Mouse (Mus musculus): ENCODE results near the gene Zbtb8os. TPM values are rescaled to one million over a fixed set of nuclear protein-coding genes. Genes with fewer than 3 reads are reported as not detected.
"Not testable (repeated sequence)": the region's sequence is repeated elsewhere in the genome, so short reads cannot be mapped to it uniquely, and the experiment has no call there.

Gene Zbtb8os
- total RNA-seq, 2 experiments from 2014 or later, result 24.8 to 28.9 TPM

DNA sequence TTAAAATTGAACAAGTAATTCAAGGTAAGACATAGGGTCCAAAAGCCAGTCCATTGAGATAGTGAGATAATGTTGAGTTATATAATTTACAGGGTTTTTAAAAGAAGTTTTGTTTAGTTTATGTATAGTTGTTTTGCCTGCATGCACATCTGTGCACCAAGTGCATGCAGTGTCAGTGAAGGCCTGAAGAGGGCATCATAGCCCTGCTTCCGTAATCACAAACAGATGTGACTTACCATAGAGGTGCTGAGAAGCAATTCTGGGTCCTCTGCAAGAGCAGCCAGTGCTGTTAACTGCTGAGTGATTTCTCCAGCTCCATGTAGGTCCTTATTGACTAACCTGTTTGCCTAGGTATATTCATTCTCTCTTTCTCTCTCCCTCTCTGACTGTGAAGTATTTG, 6.4 kb downstream of the Zbtb8os start:
- no peak overlapping the region for H3K27ac ChIP-seq
- peak; percentile 38; the same call in 1 of the 2 replicates for TF ChIP-seq CTCF (IDR thresholded peaks at IDR 0.05)
- intact Hi-C loops (cut with DNase I), result no loop called here

DNA sequence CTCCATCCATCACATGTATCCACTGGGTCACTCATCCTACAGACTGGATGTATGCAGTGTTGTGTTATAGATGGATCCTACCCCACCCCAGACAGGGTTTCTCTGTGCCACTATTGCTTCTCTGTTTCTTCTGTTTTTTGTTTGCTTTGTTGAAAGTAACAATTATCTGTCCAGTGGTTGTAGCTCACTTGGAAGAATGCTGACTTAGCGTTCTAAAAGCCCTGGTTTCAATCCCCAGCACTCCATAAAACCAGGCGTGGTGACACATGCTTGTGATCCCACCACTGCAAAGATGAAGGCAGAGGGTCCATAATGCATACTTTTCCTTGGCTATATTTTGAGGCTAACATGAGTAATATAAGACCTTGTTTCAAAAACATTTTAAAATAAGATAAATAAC, 7.2 kb downstream of the Zbtb8os start:
- intact Hi-C loops (cut with DNase I), result no loop called here
- no peak overlapping the region for H3K27ac ChIP-seq
- no peak for TF ChIP-seq CTCF (IDR thresholded peaks at IDR 0.05)
- DNase-seq, result no peak
- no peak overlapping the region for H3K4me3 ChIP-seq

More for the DNA sequence above, 6.4 kb downstream of the Zbtb8os start:
- DNase-seq, result no peak
- no peak overlapping the region for H3K4me3 ChIP-seq

DNA sequence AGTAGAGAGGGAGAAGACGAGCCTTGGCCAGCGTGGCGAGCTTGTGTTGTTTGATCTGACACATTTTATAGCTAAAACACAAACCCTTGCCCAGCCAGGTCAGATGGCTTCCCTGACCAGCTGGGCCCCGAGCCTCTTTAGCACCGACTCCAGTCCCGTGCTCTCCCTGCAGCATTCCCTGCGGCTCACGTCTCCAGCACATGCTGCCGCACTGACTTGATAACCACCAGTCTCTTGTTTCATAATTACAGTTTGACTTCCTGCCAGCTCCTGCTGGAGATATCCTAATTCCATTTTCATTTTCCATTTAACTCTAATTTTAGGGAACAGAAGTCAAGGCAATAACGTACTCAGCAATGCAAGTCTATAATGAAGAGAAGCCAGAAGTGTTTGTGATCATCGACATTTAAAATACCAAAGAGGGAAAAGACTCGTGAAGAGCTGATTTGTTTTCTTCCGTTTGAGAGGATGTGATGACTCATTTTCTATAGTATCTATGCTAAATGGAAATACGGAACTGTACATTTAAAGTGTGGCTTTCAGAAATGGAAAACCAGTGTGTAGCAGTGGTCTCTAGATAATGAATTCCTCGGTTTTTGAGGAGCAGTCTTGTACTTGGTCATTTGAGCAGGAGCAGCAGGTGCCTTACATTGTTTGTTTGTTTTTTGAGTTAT, 11.1 kb downstream of the Zbtb8os start:
- Histone ChIP-seq H3K27ac (no peak overlapping the region), H3K4me3 (no peak overlapping the region)
- DNase-seq, result no peak
- intact Hi-C loops (cut with DNase I), result no loop called here
- no peak for TF ChIP-seq CTCF (IDR thresholded peaks at IDR 0.05)

DNA sequence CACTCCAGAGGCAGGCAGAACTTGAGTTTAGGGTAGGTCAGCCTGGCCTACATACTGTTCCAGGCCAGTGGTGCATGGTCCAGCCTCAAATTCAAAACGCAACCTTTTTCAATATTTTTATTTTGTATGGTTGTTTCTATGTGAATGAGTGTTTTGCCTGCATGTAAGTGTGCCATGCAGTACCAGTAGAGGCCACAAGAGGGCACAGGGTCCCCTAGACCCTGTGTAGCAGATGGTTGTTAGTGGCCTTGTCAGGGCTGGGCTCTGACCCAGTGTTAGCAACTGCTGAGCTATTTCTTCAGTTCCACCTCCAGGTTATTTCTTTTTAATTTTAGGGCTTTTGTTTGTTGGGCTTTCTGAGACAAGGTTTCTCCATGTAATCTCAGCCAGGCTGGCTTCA, 15.1 kb downstream of the Zbtb8os start:
- no peak overlapping the region for H3K4me3 ChIP-seq
- no peak overlapping the region for H3K27ac ChIP-seq
- peak; percentile 94 for TF ChIP-seq CTCF (IDR thresholded peaks at IDR 0.05)
- intact Hi-C loops (cut with DNase I), result loop anchor here (1.0 kb wide), 2 partner anchors 101 to 105 kb away; no protein-coding TSS in a partner anchor
- DNase-seq, result peak; percentile 81

DNA sequence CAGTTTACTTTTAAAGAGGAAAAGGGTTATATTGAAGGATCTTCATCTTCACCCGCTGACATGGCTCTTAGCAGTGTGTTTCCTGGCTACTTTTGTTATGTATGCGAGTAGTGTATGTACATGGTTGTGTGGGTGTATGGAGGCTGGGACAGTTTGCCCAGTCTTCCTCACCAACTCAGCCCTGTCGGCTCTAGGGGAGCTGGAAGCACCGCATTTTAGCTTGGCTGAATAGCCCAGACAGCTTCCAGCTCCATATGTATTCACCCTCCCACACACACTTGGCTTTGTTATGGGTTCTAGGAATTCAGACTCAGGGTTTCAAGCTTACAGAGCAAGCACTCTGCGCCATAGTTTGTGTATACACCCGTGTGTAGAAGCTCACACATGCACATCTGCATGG, 15.6 kb downstream of the Zbtb8os start:
- Histone ChIP-seq H3K27ac (no peak overlapping the region), H3K4me3 (no peak overlapping the region)
- no peak for DNase-seq
- intact Hi-C loops (cut with DNase I), result loop anchor here (1.0 kb wide), 1 partner anchor 100 kb away; no protein-coding TSS in a partner anchor
- no peak for TF ChIP-seq CTCF (IDR thresholded peaks at IDR 0.05)

DNA sequence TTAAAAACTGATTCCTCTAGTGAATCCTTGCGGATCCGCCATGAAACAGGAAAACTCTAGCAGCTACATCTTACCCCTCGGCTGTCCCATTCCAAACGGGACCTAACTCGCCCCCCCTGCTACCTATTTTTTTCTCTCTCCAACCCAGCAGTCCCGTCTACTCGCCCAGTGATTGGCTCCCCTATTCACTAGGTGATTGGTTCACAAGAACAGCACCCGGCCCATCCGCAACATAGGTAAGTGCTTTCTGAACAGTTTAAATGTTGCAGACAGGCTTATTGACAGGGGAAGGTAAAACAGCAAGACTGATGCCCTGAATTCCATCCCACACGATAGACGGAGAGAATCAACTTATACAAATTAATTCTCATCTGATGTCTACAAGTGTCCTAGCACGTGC, 17.7 kb downstream of the Zbtb8os start:
- intact Hi-C loops (cut with DNase I), result no loop called here
- no peak for TF ChIP-seq CTCF (IDR thresholded peaks at IDR 0.05)
- DNase-seq, result no peak
- Histone ChIP-seq H3K27ac (no peak overlapping the region), H3K4me3 (no peak overlapping the region)

DNA sequence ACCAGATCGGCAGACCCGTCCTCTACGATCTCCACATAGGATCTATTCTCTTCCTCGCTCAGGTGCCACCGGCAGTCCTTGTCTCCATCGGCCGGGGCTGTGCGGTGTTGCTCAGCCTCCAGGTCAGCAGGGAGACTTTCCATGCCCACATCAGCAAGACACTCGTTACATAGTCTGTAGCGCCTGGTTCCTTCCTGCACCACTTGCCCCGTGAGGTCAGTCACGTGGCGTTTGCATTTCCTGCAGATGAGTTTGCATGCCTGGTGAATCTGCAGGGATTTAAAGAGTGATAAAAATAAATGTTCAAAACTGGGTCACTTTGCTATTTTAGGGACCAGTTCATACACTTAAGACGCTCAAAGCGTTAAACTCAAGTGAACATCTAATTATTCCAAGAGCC, 18.7 kb downstream of the Zbtb8os start:
- peak; percentile 22 for DNase-seq
- peak overlapping the region; percentile 46 for H3K4me3 ChIP-seq
- intact Hi-C loops (cut with DNase I), result no loop called here
- TF ChIP-seq CTCF (IDR thresholded peaks at IDR 0.05), result no peak
- H3K27ac ChIP-seq, result 0 out of 2 replicates have a peak overlapping the region, but pooled peaks have one; percentile 12

DNA sequence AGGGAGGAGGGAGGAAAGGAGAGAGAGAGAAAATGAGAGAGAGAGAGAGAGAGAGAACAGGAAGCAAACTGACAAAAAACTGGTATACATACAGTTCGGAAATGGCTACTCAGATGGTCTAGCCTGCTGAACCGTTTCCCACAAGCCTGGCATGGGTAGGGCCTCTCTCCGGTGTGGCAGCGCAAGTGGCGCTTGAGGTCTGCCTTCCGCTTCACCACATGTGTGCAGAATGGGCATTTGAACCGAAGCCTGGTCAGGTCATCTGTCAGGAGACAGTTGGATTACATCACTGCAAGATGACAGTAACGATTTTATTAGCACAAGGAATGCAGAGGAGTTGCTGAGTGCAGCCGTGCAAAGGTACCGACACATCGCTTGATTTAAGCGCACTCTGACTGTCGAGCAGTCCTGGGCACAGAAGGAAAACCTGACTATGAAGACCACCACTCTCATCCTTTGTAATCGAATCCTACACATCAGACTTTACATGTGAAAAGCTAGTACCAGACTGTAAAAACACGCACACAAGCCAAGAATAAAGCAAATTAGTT, 22.2 kb downstream of the Zbtb8os start:
- Histone ChIP-seq H3K4me3 (no peak overlapping the region), H3K27ac (no peak overlapping the region)
- TF ChIP-seq CTCF (IDR thresholded peaks at IDR 0.05), result no peak
- no peak for DNase-seq
- intact Hi-C loops (cut with DNase I), result no loop called here

DNA sequence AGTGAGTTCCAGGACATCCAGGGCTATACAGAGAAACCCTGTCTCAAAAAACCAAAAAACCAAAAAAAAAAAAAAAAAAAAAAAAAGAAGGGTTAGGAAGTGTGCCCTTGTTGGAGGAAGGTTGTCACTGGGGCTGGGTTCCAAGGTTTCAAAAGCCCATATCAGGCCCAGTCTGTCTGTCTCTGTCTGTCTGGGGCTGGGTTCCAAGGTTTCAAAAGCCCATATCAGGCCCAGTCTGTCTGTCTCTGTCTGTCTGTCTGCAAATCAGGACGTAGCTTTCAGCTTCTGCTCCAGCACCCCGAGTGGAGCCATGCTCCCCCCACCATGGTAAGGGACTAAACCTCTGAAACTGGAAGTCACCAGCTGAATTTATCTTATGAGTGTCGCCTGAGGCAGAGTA, 26.7 kb downstream of the Zbtb8os start:
- H3K4me3 ChIP-seq; intact Hi-C loops (cut with DNase I): not testable (repeated sequence)

DNA sequence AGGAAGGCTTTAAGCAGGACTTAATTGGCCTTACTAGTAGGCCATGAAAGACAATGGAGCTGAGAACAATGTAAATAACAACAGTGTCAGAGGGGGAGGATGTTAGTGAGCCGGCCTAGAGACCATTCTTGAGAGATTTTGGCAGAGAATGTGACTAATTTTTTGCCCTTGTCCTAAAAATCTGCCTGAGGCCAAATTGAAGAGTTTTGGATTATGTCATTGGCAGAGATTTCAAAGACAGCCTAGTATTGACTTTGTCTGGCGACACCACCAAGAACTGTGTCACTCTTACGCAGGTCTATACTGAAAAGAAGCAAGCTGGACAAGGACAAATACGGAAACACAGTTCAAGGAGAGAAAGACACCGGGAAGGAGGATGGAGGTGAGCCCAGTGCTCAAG, 27.3 kb downstream of the Zbtb8os start:
- intact Hi-C loops (cut with DNase I), result no loop called here

More for the DNA sequence above, 26.7 kb downstream of the Zbtb8os start:
- not testable (repeated sequence) for DNase-seq, H3K27ac ChIP-seq

DNA sequence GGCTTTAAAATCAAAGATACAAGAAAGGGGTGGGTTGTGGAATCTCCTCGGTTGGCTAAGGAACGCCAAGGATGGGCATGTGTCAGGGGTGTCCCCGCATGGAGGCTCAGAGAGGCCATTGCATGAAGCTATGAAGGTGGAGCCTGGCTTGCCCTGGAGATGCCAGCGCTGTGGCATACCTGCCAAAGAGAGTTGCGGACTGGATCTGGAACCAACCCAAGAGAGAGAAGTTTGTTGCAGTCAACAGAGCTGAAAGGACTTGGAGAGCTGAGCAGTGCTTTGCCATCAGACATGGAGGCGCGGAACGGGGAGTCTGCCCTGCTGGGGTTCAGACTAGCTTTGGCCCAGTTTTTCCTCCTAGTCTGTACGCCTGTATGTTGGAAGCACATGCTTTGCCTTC, 28.0 kb downstream of the Zbtb8os start:
- no peak for DNase-seq
- TF ChIP-seq CTCF (IDR thresholded peaks at IDR 0.05), result no peak

More for the DNA sequence above, 27.3 kb downstream of the Zbtb8os start:
- Histone ChIP-seq H3K4me3 (no peak overlapping the region), H3K27ac (no peak overlapping the region)
- no peak for TF ChIP-seq CTCF (IDR thresholded peaks at IDR 0.05)
- DNase-seq, result no peak

DNA sequence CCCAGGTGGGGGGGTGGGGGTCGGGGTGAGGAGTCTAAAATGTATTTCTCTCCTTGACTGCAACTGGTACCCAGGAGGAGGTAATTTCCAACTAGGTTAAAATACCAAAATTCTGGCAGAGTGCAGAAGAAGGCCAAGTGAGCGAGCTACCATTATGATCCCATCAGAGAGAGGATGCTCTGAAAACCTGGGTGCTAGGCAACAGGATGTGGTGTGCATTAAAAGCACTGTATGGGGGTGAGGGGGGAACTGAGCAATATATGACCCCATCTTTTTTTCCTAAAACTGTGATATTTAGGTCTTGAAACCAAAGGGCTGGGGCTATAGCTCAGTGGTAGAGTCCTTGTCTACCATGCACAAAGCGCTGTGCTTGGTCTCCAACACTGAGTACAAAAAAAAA, 28.9 kb downstream of the Zbtb8os start:
- Histone ChIP-seq H3K27ac (no peak overlapping the region), H3K4me3 (no peak overlapping the region)
- TF ChIP-seq CTCF (IDR thresholded peaks at IDR 0.05), result no peak
- intact Hi-C loops (cut with DNase I), result no loop called here
- DNase-seq, result no peak

More for the DNA sequence above, 28.0 kb downstream of the Zbtb8os start:
- no peak overlapping the region for H3K27ac ChIP-seq
- intact Hi-C loops (cut with DNase I), result no loop called here
- H3K4me3 ChIP-seq, result no peak overlapping the region

DNA sequence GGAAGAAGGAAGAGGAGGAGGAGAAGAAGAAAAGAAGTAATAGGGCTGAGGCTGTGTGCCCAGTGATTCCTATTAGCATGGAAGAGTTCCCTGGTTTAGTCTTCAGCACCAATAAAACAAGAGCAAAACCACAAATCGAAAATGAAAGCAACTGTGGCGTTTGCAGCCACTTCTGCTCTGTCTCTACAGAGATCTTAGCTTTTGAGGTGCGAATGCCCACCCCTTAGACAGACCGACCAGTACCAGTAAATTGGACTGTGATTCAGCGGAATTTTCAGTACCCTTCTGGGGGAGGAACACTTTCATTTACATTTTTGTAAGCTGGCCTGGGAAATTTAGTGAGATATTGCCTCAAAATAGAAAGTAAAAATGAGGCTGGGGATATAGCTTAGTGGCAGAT, 29.7 kb downstream of the Zbtb8os start:
- Histone ChIP-seq H3K27ac (peak overlapping the region; percentile 41; the same call in 1 of the 2 replicates), H3K4me3 (peak overlapping the region; percentile 37)
- no peak for DNase-seq
- TF ChIP-seq CTCF (IDR thresholded peaks at IDR 0.05), result no peak
- intact Hi-C loops (cut with DNase I), result no loop called here

DNA sequence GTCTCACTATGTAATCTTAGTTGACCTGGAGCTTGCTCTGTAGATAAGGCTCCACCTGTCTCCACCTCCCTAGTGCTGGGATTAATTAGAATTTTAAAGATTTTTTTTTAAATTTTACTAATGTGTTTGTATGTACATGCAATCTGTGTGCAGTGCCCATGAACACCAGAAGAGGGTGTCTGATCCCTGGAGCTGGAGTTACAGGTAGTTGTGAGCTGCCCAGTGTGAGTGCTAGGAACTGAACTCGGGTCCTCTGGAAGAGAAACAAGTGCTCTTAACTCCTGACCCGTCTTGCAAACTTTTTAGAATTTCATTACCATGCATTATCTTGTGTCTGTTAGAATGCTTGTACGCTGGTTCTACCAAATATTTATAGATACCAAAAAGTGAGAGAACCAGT, 35.9 kb downstream of the Zbtb8os start:
- DNase-seq, result no peak
- Histone ChIP-seq H3K27ac (no peak overlapping the region), H3K4me3 (no peak overlapping the region)
- no peak; the same call in 1 of the 2 replicates for TF ChIP-seq CTCF (IDR thresholded peaks at IDR 0.05)
- intact Hi-C loops (cut with DNase I), result no loop called here
